Mouse (Mus musculus) erythroblast, embryonic 14.5 days (primary cell): ENCODE results near the gene Epb41.

ENCODE experiments used
- GATA1 ChIP-seq: IDR thresholded peaks from 2 replicates; pipeline ENCODE4 v1.6.1; 2012; ENCODE audit warnings: low read length, inconsistent platforms, mixed read lengths
- TAL1 ChIP-seq: IDR thresholded peaks from 3 replicates; pipeline ENCODE4 v1.6.1; 2012; ENCODE audit warnings: low read length, inconsistent platforms, mixed read lengths

- TF ChIP-seq TAL1 (no peak), GATA1 (no peak)
Observed at GRCm38 (mm10) chr4:131940846-131941245, 134.3 kb downstream of the Epb41 start.
